Mouse (Mus musculus): Measurements from ENCODE around the gene Zbtb24. TPM values are rescaled to one million over a fixed set of nuclear protein-coding genes. Genes with fewer than 3 reads are reported as not detected.

Gene Zbtb24
- total and polyA plus RNA-seq, 3 experiments = 6.0 to 7.9 (median 6.9) TPM

DNA sequence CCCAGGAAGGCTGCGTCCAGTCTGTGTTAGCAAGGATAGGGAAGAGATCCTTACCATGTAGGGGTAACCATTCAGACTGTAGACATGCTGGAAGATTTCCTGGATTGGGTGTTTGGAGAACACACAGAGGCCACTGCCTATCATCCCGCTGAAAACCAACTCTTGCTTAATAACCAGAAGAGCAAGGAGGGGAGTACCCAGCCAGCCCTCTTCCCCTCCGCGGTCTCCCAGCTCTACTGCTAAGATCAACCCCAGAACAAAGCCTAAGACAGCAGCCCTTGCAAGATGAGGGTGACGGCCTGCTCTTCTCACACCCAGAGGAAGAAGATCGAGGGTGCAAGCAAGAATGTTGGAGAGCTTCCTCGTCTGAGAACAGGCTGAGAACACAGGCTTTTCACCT lies 38.7 kb downstream of the Zbtb24 start:
- intact Hi-C loops (cut with DNase I) = no loop called here
- peak overlapping the region; percentile 75 for H3K4me3 ChIP-seq
- TF ChIP-seq POLR2A (IDR thresholded peaks at IDR 0.05; ENCODE audit: insufficient read depth, low read depth, low read length) = no peak
- no peak overlapping the region for H3K27ac ChIP-seq
- H3K36me3 ChIP-seq (ENCODE audit: control insufficient read depth, insufficient read depth, low read length) = no peaks in the 10 kb centered on the region
- peaks cover 7% of the 10 kb centered on the region for H3K4me1 ChIP-seq (ENCODE audit: control insufficient read depth, insufficient read depth, low read length)
- H3K79me2 ChIP-seq (replicated peaks; ENCODE audit: control insufficient read depth, insufficient read depth, low read length) = no peaks in the 10 kb centered on the region; the same call in 1 of the 2 replicates
- DNase-seq = no peak
- 22% methylated on average over 7 of the region's 7 CpGs for WGBS
- H3K9ac ChIP-seq (ENCODE audit: low read depth, low read length) = peak overlapping the region; percentile 78
- no peaks in the 10 kb centered on the region for H3K27me3 ChIP-seq (ENCODE audit: control insufficient read depth, insufficient read depth, low read length)

DNA sequence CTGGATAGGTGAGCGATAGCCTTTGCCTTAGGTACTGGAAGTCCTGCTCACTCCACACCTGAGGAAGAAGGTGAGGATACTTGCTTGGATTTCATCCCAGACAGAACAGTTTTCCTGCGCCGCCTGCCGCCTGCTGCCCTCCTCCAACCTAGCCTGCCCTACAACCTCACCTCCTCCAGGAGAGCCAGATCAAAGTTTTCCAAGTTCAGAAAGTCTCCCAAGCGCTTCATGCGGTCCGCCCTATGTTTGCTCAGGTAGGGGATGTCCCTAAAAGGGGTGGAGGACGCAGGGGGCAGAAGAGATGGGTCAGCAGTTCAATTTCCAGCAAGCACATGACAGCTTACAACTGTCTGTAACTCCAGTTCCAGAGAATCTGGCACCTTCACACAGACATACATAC lies 39.1 kb downstream of the Zbtb24 start:
- intact Hi-C loops (cut with DNase I) = no loop called here

DNA sequence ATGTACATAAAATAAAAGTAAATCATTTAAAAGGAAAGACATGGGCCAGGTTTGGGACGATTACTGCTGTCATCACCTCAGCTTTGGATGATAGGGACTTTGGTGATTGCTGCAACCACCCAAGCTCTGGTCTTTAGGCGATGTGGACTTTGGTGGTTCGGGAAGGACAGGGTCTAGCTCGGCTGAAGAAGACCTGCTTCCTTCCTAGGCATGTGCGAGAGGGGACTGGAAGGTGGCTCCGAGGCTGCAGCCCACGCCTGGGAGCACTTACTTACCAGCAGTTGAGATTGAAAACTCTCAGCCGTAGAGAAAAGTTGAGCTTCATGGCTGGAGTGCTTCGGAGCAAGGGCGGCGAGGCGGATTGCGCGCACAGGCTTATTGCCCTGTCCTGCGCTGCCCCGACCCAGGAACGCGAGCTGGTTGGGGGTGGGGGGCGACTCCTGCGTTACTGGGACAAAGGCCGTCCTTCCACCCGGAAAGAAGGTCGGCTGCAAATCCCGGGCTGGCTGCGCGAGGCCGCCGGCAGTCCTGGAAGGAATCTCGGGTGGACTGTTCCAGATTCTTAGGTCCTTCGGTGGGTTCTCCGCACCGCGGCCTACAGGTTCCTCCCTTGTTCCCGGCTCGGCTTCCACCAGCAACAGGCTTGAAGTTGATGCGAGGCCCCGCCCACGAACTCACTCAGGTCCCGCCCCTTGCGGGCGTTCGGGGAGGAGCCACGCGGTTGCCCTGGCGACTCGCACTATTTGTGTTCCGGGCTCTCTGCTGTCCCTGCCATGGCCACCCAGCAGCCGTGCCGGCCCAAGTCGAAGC lies 39.7 kb downstream of the Zbtb24 start, which contains the start of the genes Smpd2 and Ppil6:
TSS of gene Smpd2 (minus strand) at position 662 of the 810 bp plus-strand sequence.
TSS of gene Ppil6 (plus strand) at position 732 of the 810 bp plus-strand sequence.
- Histone ChIP-seq H3K9ac (ENCODE audit: low read depth, low read length) (peak within 1 kb of the TSS; percentile 78), H3K4me3 (peak within 1 kb of the TSS; percentile 75), H3K27ac (peak within 1 kb of the TSS; percentile 87), H3K36me3 (ENCODE audit: control insufficient read depth, insufficient read depth, low read length) (no peaks in the 10 kb centered on the region), H3K27me3 (ENCODE audit: control insufficient read depth, insufficient read depth, low read length) (no peaks in the 10 kb centered on the region), H3K79me2 (replicated peaks; ENCODE audit: control insufficient read depth, insufficient read depth, low read length) (no peaks in the 10 kb centered on the region; the same call in 1 of the 2 replicates), H3K4me1 (ENCODE audit: control insufficient read depth, insufficient read depth, low read length) (peaks cover 7% of the 10 kb centered on the region)
- intact Hi-C loops (cut with DNase I) = loop anchor here (1.0 kb wide), 1 partner anchor 40 kb away; the partner anchor contains the start of gene Zbtb24
- TF ChIP-seq POLR2A (IDR thresholded peaks at IDR 0.05; ENCODE audit: insufficient read depth, low read depth, low read length) (peak; percentile 87), EP300 (IDR thresholded peaks at IDR 0.05; ENCODE audit: insufficient read depth, low read depth, low read length) (no peak), CTCF (IDR thresholded peaks at IDR 0.05) (peak; percentile 25)
- DNase-seq = peak; percentile 96 to 98
- under 1% methylated on average over 50 of the region's 50 CpGs for WGBS

More for the DNA sequence above, 39.1 kb downstream of the Zbtb24 start:
- no peaks in the 10 kb centered on the region for H3K36me3 ChIP-seq (ENCODE audit: control insufficient read depth, insufficient read depth, low read length)
- 20% methylated on average over 8 of the region's 8 CpGs for WGBS
- TF ChIP-seq CTCF (IDR thresholded peaks at IDR 0.05) (peak; percentile 37; the same call in 1 of the 2 replicates), POLR2A (IDR thresholded peaks at IDR 0.05; ENCODE audit: insufficient read depth, low read depth, low read length) (no peak)
- peak overlapping the region; percentile 75 for H3K4me3 ChIP-seq
- H3K79me2 ChIP-seq (replicated peaks; ENCODE audit: control insufficient read depth, insufficient read depth, low read length) = no peaks in the 10 kb centered on the region; the same call in 1 of the 2 replicates
- DNase-seq = peak in 1 of 2 experiments; percentile 26
- peak overlapping the region; percentile 87 for H3K27ac ChIP-seq
- peaks cover 7% of the 10 kb centered on the region for H3K4me1 ChIP-seq (ENCODE audit: control insufficient read depth, insufficient read depth, low read length)
- no peaks in the 10 kb centered on the region for H3K27me3 ChIP-seq (ENCODE audit: control insufficient read depth, insufficient read depth, low read length)
- H3K9ac ChIP-seq (ENCODE audit: low read depth, low read length) = peak overlapping the region; percentile 78

DNA sequence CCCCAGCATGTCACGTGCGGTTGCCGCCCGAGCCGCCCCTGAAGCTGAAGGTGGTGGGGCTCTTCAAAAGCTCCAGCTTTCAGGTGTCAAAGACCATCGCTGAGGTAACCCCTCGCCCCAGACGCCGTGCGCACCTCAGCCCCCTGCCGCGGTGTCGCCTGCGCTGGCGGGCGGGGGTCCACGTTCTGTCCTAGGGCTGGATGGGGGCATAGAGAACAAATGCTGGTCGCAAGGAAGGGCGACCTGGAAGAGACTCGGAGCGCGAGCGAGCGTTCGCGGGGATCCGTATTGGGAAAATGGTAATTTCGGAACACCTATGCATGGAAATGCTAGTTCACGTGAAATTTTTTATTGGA lies 40.3 kb downstream of the Zbtb24 start:
- no peaks in the 10 kb centered on the region for H3K27me3 ChIP-seq (ENCODE audit: control insufficient read depth, insufficient read depth, low read length)
- no peak for DNase-seq
- WGBS = 2% methylated on average over 29 of the region's 29 CpGs
- peak overlapping the region; percentile 68 for H3K9ac ChIP-seq (ENCODE audit: low read depth, low read length)
- peaks cover 7% of the 10 kb centered on the region for H3K4me1 ChIP-seq (ENCODE audit: control insufficient read depth, insufficient read depth, low read length)
- TF ChIP-seq CTCF (IDR thresholded peaks at IDR 0.05) (no peak), POLR2A (IDR thresholded peaks at IDR 0.05; ENCODE audit: insufficient read depth, low read depth, low read length) (no peak), EP300 (IDR thresholded peaks at IDR 0.05; ENCODE audit: insufficient read depth, low read depth, low read length) (no peak)
- H3K79me2 ChIP-seq (replicated peaks; ENCODE audit: control insufficient read depth, insufficient read depth, low read length) = no peaks in the 10 kb centered on the region; the same call in 1 of the 2 replicates
- intact Hi-C loops (cut with DNase I) = loop anchor here (1.0 kb wide), 1 partner anchor 40 kb away; the partner anchor contains the start of gene Zbtb24
- H3K36me3 ChIP-seq (ENCODE audit: control insufficient read depth, insufficient read depth, low read length) = no peaks in the 10 kb centered on the region
- H3K4me3 ChIP-seq = peak overlapping the region; percentile 75
- H3K27ac ChIP-seq = peak overlapping the region; percentile 4; the same call in 1 of the 2 replicates

DNA sequence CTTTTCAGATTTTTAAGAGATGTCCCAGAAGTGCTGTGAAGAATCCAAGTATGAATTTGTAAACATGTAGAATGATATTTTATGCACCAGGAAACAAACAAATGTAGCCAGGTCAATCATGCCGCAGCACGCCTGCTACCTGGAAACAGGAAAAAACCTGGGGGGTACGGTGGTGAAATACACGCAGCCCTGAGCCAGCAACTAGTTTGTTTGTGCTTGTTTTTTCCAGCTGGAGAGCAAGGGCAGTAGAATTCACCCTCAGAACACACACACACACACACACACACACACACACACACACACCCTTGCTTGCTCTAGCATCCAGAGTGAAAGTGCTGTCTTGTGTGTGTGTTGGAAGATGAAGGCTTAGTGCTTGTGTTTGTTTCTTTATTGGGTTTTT lies 40.9 kb downstream of the Zbtb24 start:
- Histone ChIP-seq H3K4me3 (peak overlapping the region; percentile 75; the same call in 1 of the 2 replicates), H3K27ac (no peak overlapping the region), H3K27me3 (ENCODE audit: control insufficient read depth, insufficient read depth, low read length) (no peaks in the 10 kb centered on the region), H3K79me2 (replicated peaks; ENCODE audit: control insufficient read depth, insufficient read depth, low read length) (no peaks in the 10 kb centered on the region), H3K9ac (ENCODE audit: low read depth, low read length) (no peak overlapping the region), H3K4me1 (ENCODE audit: control insufficient read depth, insufficient read depth, low read length) (peaks cover 7% of the 10 kb centered on the region), H3K36me3 (ENCODE audit: control insufficient read depth, insufficient read depth, low read length) (no peaks in the 10 kb centered on the region)
- DNase-seq = no peak
- WGBS = 35% methylated on average over 4 of the region's 4 CpGs
- intact Hi-C loops (cut with DNase I) = no loop called here
- TF ChIP-seq POLR2A (IDR thresholded peaks at IDR 0.05; ENCODE audit: insufficient read depth, low read depth, low read length) (no peak), CTCF (IDR thresholded peaks at IDR 0.05) (no peak), EP300 (IDR thresholded peaks at IDR 0.05; ENCODE audit: insufficient read depth, low read depth, low read length) (no peak)

DNA sequence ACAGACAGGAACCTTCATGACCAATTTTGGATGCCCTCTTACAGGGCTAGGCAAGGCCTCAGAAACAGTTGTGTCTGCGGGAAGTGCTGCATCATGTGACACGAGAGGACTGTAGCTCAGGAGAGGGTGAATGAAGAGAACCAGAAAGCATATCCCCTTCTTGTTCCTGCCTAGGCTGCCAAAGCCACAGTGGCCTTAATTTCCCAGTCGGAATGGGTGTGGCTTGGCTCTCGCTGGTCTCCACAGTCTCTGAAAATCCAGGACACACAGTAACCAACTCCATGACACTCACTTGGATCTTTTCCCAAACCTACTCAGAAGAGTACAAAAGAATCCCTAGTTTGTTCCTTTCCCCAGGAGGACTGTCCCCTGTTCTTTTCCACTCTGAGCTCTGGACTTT lies 50.8 kb downstream of the Zbtb24 start:
- peak; percentile 50 to 78 for DNase-seq
- Histone ChIP-seq H3K4me3 (no peak overlapping the region), H3K27me3 (ENCODE audit: control insufficient read depth, insufficient read depth, low read length) (no peaks in the 10 kb centered on the region), H3K27ac (peak overlapping the region; percentile 46), H3K4me1 (ENCODE audit: control insufficient read depth, insufficient read depth, low read length) (no peaks in the 10 kb centered on the region; the same call in 1 of the 2 replicates), H3K79me2 (replicated peaks; ENCODE audit: control insufficient read depth, insufficient read depth, low read length) (no peaks in the 10 kb centered on the region), H3K9ac (ENCODE audit: low read depth, low read length) (no peak overlapping the region), H3K36me3 (ENCODE audit: control insufficient read depth, insufficient read depth, low read length) (no peaks in the 10 kb centered on the region)
- whole genome bisulfite sequencing = 9% methylated on average over 4 of the region's 4 CpGs
- TF ChIP-seq EP300 (IDR thresholded peaks at IDR 0.05; ENCODE audit: insufficient read depth, low read depth, low read length) (no peak), CTCF (IDR thresholded peaks at IDR 0.05) (no peak), POLR2A (IDR thresholded peaks at IDR 0.05; ENCODE audit: insufficient read depth, low read depth, low read length) (no peak)
- intact Hi-C loops (cut with DNase I) = loop anchor here (10.0 kb wide), 1 partner anchor 66 kb away; no protein-coding TSS in a partner anchor
